Mouse (Mus musculus): ENCODE measurements around the gene Pou3f3. TPM values are rescaled to one million over a fixed set of nuclear protein-coding genes. Genes with fewer than 3 reads are reported as not detected.

Gene Pou3f3
- polyA plus RNA-seq, 1 experiment from 2014 or later, result 2.9 TPM

Other genes with a start within 250 kb of the Pou3f3 start
- gene Mrps9, start 155.5 kb downstream of the Pou3f3 start, polyA plus RNA-seq (2014; fragmentation: Nextera tagmentation; extraction: Ambion mirVana), result 44.5 and 48.1 TPM in 2 replicates

Measured in embryonic facial prominence, embryonic 14.5 days (tissue).